Mouse (Mus musculus) hindbrain, embryonic 16.5 days (tissue): ENCODE measurements around the gene Ndfip2. TPM values are rescaled to one million over a fixed set of nuclear protein-coding genes. Genes with fewer than 3 reads are reported as not detected.

ENCODE experiments used
- ATAC-seq: fragments of 200-750 bp; cut with Nextera tagmentation; 2 replicates; pipeline ENCODE4 v1.8.0; 2017; ENCODE audit warnings: moderate TSS enrichment, moderate library complexity
- H3K27ac ChIP-seq: fragments of 300-500 bp; sonication (generic); 2 replicates; pipeline ENCODE4 v1.5.1; 2014; ENCODE audit warnings: low read depth, mild to moderate bottlenecking, control low read depth, low read length, moderate library complexity
- H3K27me3 ChIP-seq: fragments of 300-500 bp; sonication (generic); replicated peaks from 2 replicates; pipeline ENCODE4 v1.6.1; 2014; ENCODE audit warnings: low read length; ENCODE audit not compliant: control insufficient read depth, insufficient read depth
- H3K36me3 ChIP-seq: fragments of 300-500 bp; sonication (generic); 2 replicates; pipeline ENCODE4 v1.6.1; 2014; ENCODE audit warnings: mild to moderate bottlenecking, low read length, moderate library complexity, mixed read lengths; ENCODE audit not compliant: control insufficient read depth, insufficient read depth
- H3K4me1 ChIP-seq: fragments of 300-500 bp; sonication (generic); 2 replicates; pipeline ENCODE4 v1.6.1; 2014; ENCODE audit warnings: low read depth, low read length; ENCODE audit not compliant: control insufficient read depth, insufficient read depth
- H3K4me2 ChIP-seq: fragments of 300-500 bp; sonication (generic); 2 replicates; pipeline ENCODE4 v1.6.1; 2014; ENCODE audit warnings: mild to moderate bottlenecking, low read length, control low read depth, moderate library complexity
- H3K4me3 ChIP-seq: fragments of 300-500 bp; sonication (generic); 2 replicates; pipeline ENCODE4 v1.5.1; 2014; ENCODE audit warnings: mild to moderate bottlenecking, low read length, control low read depth, moderate library complexity
- H3K9ac ChIP-seq: fragments of 300-500 bp; sonication (generic); 2 replicates; pipeline ENCODE4 v1.6.1; 2014; ENCODE audit warnings: low read depth, mild to moderate bottlenecking, control low read depth, low read length, moderate library complexity
- H3K9me3 ChIP-seq: fragments of 300-500 bp; sonication (generic); 2 replicates; pipeline ENCODE4 v1.6.1; 2014; ENCODE audit warnings: mild to moderate bottlenecking, low read length, moderate library complexity; ENCODE audit not compliant: control insufficient read depth
- WGBS: fragments of 180-500 bp; shearing (Covaris S2); extraction: QIAGEN DNeasy Blood & Tissue Kit; methylation state at CpG from one replicate; pipeline ENCODE4 v1.1.7; 2014; 5-methylcytosine and 5-hydroxymethylcytosine counted together
- polyA plus RNA-seq: library from polyadenylated mRNA; unstranded; fragments of >200 nt; fragmentation: Nextera tagmentation; extraction: Ambion mirVana; gene quantifications from 2 replicates; pipeline ENCODE4 v1.2.1, GENCODE M21; 2015

Ndfip2 gene
- 105 and 113 TPM in 2 replicates for polyA plus RNA-seq

GRCm38 (mm10) chr14:105258379-105259034 is at the start of gene Ndfip2:
Ndfip2 (plus strand) TSS chr14:105258573.
- H3K27ac ChIP-seq, result peak within 1 kb of the TSS; percentile 94
- H3K9ac ChIP-seq, result peak within 1 kb of the TSS; percentile 99
- H3K4me1 ChIP-seq, result peaks cover 8% of the 10 kb centered on the region
- H3K36me3 ChIP-seq, result no peaks in the 10 kb centered on the region
- no peaks in the 10 kb centered on the region for H3K27me3 ChIP-seq
- H3K4me2 ChIP-seq, result peak within 1 kb of the TSS; percentile 51
- H3K9me3 ChIP-seq, result no peaks in the 10 kb centered on the region
- H3K4me3 ChIP-seq, result peak within 1 kb of the TSS; percentile 94
- under 1% methylated on average over 52 of the region's 70 CpGs for WGBS
- ATAC-seq, result peak; percentile 99

DNA sequence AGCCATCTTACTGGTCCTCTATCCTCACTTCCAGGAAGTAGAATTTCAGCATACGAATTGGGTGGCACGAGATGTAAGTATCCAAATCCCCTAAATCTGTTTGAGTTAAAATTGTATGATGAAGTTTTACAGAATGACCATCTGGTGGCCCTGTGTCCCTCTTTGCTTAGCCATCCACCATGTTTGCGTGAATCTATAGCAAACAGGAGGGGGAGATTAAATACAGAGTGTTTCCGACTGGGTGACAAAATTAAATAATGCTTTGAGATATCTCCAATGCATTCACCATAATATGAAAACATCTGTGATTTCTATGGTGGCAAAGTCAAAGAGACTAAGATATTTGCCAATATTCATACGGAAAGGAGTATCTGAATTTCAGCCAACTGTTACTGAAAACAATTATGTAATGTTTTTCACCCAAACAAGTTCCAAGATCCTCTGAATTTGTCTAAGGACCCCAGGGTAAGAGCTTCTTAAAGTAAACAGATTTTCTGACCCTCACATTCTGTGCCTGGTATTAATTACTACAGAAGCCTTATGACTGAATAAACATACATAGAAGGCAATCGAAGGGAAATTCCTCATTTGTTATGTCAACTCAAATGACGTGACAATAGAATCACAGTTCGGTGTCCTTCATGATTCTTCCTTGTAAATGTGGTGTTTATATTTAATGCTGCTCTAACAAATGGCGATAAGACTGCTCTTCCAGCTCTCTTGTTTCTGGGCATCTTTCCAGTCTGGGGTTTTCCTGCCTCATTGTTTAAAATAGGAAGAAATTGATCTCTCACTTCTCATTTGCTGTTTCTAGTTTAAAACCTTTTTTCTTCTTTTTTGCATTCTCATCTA is 38.6 kb upstream of the Ndfip2 start:
- H3K9ac ChIP-seq, result no peak overlapping the region

GRCm38 (mm10) chr14:105222240-105222639 is 36.1 kb upstream of the Ndfip2 start:
- 85% methylated on average over 4 of the region's 4 CpGs for WGBS
- Histone ChIP-seq H3K9me3 (no peaks in the 10 kb centered on the region), H3K9ac (no peak overlapping the region), H3K4me1 (no peaks in the 10 kb centered on the region), H3K4me2 (no peak overlapping the region), H3K36me3 (no peaks in the 10 kb centered on the region), H3K4me3 (no peak overlapping the region), H3K27ac (no peak overlapping the region), H3K27me3 (no peaks in the 10 kb centered on the region)
- ATAC-seq, result no peak

More for the DNA sequence above, 38.6 kb upstream of the Ndfip2 start:
- ATAC-seq, result no peak
- Histone ChIP-seq H3K4me1 (no peaks in the 10 kb centered on the region), H3K27ac (no peak overlapping the region), H3K4me2 (no peak overlapping the region), H3K4me3 (no peak overlapping the region), H3K27me3 (no peaks in the 10 kb centered on the region), H3K9me3 (no peaks in the 10 kb centered on the region), H3K36me3 (no peaks in the 10 kb centered on the region)
- WGBS, result 75% methylated on average over 9 of the region's 9 CpGs

DNA sequence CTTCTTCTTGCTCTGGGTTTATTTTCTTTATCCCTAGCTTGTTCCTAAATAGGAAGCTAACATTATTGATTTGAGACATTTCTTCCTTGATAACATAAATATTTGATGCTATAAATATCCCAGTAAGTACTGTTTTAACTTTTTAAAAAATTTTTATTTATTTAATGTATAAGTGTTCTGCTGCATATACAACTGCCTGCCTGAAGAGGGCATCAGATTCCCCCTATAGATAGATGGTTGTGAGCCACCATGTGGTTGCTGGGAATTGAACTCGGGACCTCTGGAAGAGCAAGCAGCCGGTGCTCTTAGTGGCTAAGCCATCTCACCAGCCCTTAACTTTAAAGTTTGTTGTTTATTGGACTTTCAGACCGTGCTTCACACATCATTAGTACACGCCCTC is 32.6 kb upstream of the Ndfip2 start:
- Histone ChIP-seq H3K36me3 (no peaks in the 10 kb centered on the region), H3K27ac (no peak overlapping the region), H3K27me3 (no peaks in the 10 kb centered on the region), H3K4me1 (no peaks in the 10 kb centered on the region), H3K9me3 (no peaks in the 10 kb centered on the region), H3K4me2 (no peak overlapping the region), H3K4me3 (no peak overlapping the region), H3K9ac (no peak overlapping the region)
- no peak for ATAC-seq
- WGBS, result 95% methylated on average over 4 of the region's 4 CpGs

DNA sequence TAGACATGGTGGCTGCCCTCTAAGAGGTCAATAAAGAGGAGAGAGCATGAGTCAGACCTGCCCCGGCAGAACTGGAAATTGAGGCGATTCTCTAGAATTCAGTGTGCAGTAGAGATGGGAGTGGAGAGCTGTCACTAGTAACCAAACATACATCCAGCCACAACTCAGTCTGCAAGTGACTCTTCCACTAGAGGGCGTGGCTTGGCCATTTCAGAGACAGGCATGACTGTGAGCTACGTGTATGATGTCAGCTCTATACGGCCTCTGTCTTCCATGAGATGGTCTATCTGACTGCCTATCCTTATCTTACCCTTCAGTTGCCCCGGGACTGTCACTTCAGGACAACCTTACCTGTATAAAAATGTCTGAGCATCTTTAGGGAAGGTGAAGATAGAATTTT is 26.0 kb upstream of the Ndfip2 start:
- Histone ChIP-seq H3K9me3 (no peaks in the 10 kb centered on the region), H3K4me3 (no peak overlapping the region), H3K27ac (no peak overlapping the region), H3K36me3 (no peaks in the 10 kb centered on the region), H3K27me3 (no peaks in the 10 kb centered on the region), H3K9ac (no peak overlapping the region), H3K4me2 (no peak overlapping the region), H3K4me1 (no peaks in the 10 kb centered on the region)
- ATAC-seq, result no peak
- WGBS, result 52% methylated on average over 6 of the region's 6 CpGs

DNA sequence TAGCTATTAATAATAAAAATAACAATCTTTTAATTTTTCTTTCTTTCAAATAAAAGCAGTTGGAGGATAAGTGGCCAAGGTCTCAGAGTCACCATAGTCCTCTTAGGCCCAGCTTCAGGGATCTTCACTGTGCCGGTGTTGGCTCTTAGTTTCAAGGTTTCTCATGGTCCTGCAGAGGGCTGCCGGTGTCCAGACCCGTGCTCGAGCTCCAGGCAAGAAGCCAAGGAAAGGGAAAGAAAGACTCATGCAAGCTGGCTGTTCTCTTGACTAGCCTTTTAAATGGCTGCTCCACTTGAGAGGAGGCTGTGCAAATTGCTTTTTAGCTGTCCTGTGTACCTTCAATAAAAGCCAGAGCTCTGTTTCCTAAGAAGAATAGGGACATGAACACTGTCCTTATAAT is 21.8 kb upstream of the Ndfip2 start:
- H3K27me3 ChIP-seq, result no peaks in the 10 kb centered on the region
- no peaks in the 10 kb centered on the region for H3K9me3 ChIP-seq
- 75% methylated on average over 4 of the region's 4 CpGs for WGBS
- no peak overlapping the region for H3K4me3 ChIP-seq
- no peaks in the 10 kb centered on the region for H3K4me1 ChIP-seq
- H3K27ac ChIP-seq, result no peak overlapping the region
- no peak overlapping the region for H3K9ac ChIP-seq
- H3K4me2 ChIP-seq, result no peak overlapping the region
- H3K36me3 ChIP-seq, result no peaks in the 10 kb centered on the region
- ATAC-seq, result no peak

DNA sequence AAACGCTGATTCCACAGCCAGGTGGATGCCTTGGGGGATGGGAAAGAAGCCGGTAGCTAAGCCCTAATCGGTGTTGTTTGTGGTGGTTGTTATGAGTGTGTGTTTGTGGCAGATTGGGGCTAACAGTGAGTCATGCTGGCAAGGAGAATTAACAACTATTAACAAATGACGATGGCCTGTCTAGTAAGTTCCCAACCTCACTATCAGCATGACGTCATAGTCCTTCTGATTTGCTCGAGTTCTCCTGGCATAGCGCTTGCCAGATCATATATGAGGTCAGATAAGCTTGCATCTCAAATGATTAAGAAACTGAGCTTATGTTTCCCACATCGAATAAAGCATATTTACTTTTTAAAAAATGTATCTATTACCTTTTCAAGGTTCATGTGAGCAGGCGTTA is 20.6 kb upstream of the Ndfip2 start:
- no peaks in the 10 kb centered on the region for H3K4me1 ChIP-seq
- no peaks in the 10 kb centered on the region for H3K36me3 ChIP-seq
- H3K4me3 ChIP-seq, result no peak overlapping the region
- no peaks in the 10 kb centered on the region for H3K27me3 ChIP-seq
- no peak overlapping the region for H3K27ac ChIP-seq
- no peak overlapping the region for H3K9ac ChIP-seq
- 87% methylated on average over 9 of the region's 9 CpGs for WGBS
- H3K9me3 ChIP-seq, result no peaks in the 10 kb centered on the region
- H3K4me2 ChIP-seq, result no peak overlapping the region
- ATAC-seq, result no peak

- Histone ChIP-seq H3K4me2 (no peak overlapping the region), H3K4me1 (no peaks in the 10 kb centered on the region), H3K9ac (no peak overlapping the region), H3K4me3 (no peak overlapping the region), H3K9me3 (no peaks in the 10 kb centered on the region), H3K36me3 (no peaks in the 10 kb centered on the region), H3K27me3 (no peaks in the 10 kb centered on the region), H3K27ac (no peak overlapping the region)
- no peak for ATAC-seq
- 81% methylated on average over 5 of the region's 5 CpGs for WGBS
Measured at GRCm38 (mm10) chr14:105238450-105239038, 19.8 kb upstream of the Ndfip2 start.

DNA sequence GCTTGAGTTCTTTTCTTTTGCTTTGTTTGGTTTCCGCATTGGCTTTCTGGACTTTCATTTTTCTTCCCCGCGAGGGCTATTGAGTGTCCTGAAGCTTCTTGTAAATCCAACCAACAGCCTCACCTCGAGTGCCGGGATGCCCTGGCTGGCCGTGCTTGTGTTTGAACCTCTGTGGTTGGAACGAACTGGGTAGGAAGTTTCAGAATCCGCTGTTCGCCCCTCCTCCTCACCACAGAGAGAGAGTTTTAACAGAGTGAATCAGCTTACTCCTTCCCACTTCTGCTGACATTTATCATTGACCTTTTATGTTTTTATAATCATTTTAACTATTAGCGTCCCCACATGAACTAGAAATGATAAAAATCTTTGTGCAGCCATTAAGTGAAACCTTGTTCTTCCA is 18.3 kb upstream of the Ndfip2 start:
- Histone ChIP-seq H3K9ac (no peak overlapping the region), H3K27ac (no peak overlapping the region), H3K27me3 (no peaks in the 10 kb centered on the region), H3K36me3 (no peaks in the 10 kb centered on the region), H3K4me2 (no peak overlapping the region), H3K9me3 (no peaks in the 10 kb centered on the region), H3K4me1 (no peaks in the 10 kb centered on the region), H3K4me3 (no peak overlapping the region)
- ATAC-seq, result no peak
- 84% methylated on average over 10 of the region's 10 CpGs for WGBS
